Mouse (Mus musculus) heart, embryonic 13.5 days (tissue): Measurements from ENCODE around the gene Gck. TPM values are rescaled to one million over a fixed set of nuclear protein-coding genes. Genes with fewer than 3 reads are reported as not detected.

Experiments
- ATAC-seq: fragments of 200-750 bp; cut with Nextera tagmentation; 2 replicates; pipeline ENCODE4 v1.8.0; 2017; ENCODE audit warnings: moderate TSS enrichment; ENCODE audit not compliant: insufficient number of reproducible peaks, low FRiP score, low TSS enrichment; ENCODE audit errors: extremely low read depth
- H3K27ac ChIP-seq: fragments of 300-500 bp; sonication (generic); replicated peaks from 2 replicates; pipeline ENCODE4 v1.5.1; 2015; ENCODE audit warnings: moderate library complexity, mild to moderate bottlenecking, inconsistent platforms
- H3K27me3 ChIP-seq: fragments of 300-500 bp; sonication (generic); replicated peaks from 2 replicates; pipeline ENCODE4 v1.6.1; 2015; ENCODE audit warnings: mild to moderate bottlenecking, inconsistent platforms
- H3K36me3 ChIP-seq: fragments of 300-500 bp; sonication (generic); 2 replicates; pipeline ENCODE4 v1.6.1; 2015; ENCODE audit warnings: mild to moderate bottlenecking, inconsistent platforms
- H3K4me1 ChIP-seq: fragments of 300-500 bp; sonication (generic); 2 replicates; pipeline ENCODE4 v1.6.1; 2015; ENCODE audit warnings: inconsistent platforms
- H3K4me2 ChIP-seq: fragments of 300-500 bp; sonication (generic); 2 replicates; pipeline ENCODE4 v1.6.1; 2015; ENCODE audit warnings: inconsistent platforms, mild to moderate bottlenecking, moderate library complexity
- H3K4me3 ChIP-seq: fragments of 300-500 bp; sonication (generic); 2 replicates; pipeline ENCODE4 v1.5.1; 2015; ENCODE audit warnings: moderate library complexity, mild to moderate bottlenecking, inconsistent platforms
- H3K9ac ChIP-seq: fragments of 300-500 bp; sonication (generic); 2 replicates; pipeline ENCODE4 v1.6.1; 2015; ENCODE audit warnings: inconsistent platforms, mild to moderate bottlenecking, moderate library complexity
- H3K9me3 ChIP-seq: fragments of 300-500 bp; sonication (generic); 2 replicates; pipeline ENCODE4 v1.6.1; 2016; ENCODE audit warnings: inconsistent platforms
- WGBS: fragments of 180-500 bp; shearing (Covaris S2); methylation state at CpG from one replicate; pipeline ENCODE4 v1.1.7; 2015; ENCODE audit warnings: mixed read lengths; 5-methylcytosine and 5-hydroxymethylcytosine counted together
- polyA plus RNA-seq: library from polyadenylated mRNA; unstranded; fragments of >200 nt; fragmentation: Nextera tagmentation; extraction: Ambion mirVana; gene quantifications from 2 replicates; pipeline ENCODE4 v1.2.1, GENCODE M21; 2015

Gck gene
- polyA plus RNA-seq, 1 experiment from 2014 or later: 1.5 TPM

GRCm38 (mm10) chr11:5877421-5877820 is 72.5 kb downstream of the Gck start:
- 2% methylated on average over 5 of the region's 5 CpGs for WGBS
- no peak for ATAC-seq
- Histone ChIP-seq H3K9me3 (0 out of 2 replicates have a peak, but pooled peaks cover 3% of the 10 kb centered on the region), H3K27ac (peak overlapping the region; percentile 70; the same call in 1 of the 2 replicates), H3K4me2 (peak overlapping the region; percentile 87), H3K27me3 (no peaks in the 10 kb centered on the region), H3K36me3 (peaks cover 43% of the 10 kb centered on the region), H3K4me1 (peaks cover 29% of the 10 kb centered on the region), H3K4me3 (peak overlapping the region; percentile 73), H3K9ac (peak overlapping the region; percentile 86)

GRCm38 (mm10) chr11:5873192-5873591 is 76.7 kb downstream of the Gck start:
- no peak for ATAC-seq
- Histone ChIP-seq H3K4me1 (peaks cover 20% of the 10 kb centered on the region), H3K4me2 (no peak overlapping the region), H3K9me3 (no peaks in the 10 kb centered on the region), H3K27me3 (no peaks in the 10 kb centered on the region), H3K9ac (no peak overlapping the region), H3K27ac (no peak overlapping the region), H3K36me3 (peaks cover 84% of the 10 kb centered on the region), H3K4me3 (no peak overlapping the region)
- WGBS: 95% methylated on average over 9 of the region's 9 CpGs

- WGBS: 94% methylated on average over 11 of the region's 11 CpGs
- H3K4me1 ChIP-seq: peaks cover 20% of the 10 kb centered on the region
- no peak overlapping the region for H3K9ac ChIP-seq
- no peak overlapping the region for H3K4me2 ChIP-seq
- H3K36me3 ChIP-seq: peaks cover 89% of the 10 kb centered on the region
- H3K27me3 ChIP-seq: no peaks in the 10 kb centered on the region
- H3K4me3 ChIP-seq: no peak overlapping the region
- ATAC-seq: no peak
- no peaks in the 10 kb centered on the region for H3K9me3 ChIP-seq
- H3K27ac ChIP-seq: no peak overlapping the region
Observed at GRCm38 (mm10) chr11:5872707-5873106, 77.2 kb downstream of the Gck start.

- no peak overlapping the region for H3K9ac ChIP-seq
- WGBS: 83% methylated on average over 16 of the region's 16 CpGs
- ATAC-seq: no peak
- H3K27me3 ChIP-seq: no peaks in the 10 kb centered on the region
- H3K4me2 ChIP-seq: no peak overlapping the region
- H3K4me1 ChIP-seq: no peaks in the 10 kb centered on the region
- no peaks in the 10 kb centered on the region for H3K9me3 ChIP-seq
- no peak overlapping the region for H3K27ac ChIP-seq
- peaks cover 81% of the 10 kb centered on the region for H3K36me3 ChIP-seq
- H3K4me3 ChIP-seq: no peak overlapping the region
Observed at GRCm38 (mm10) chr11:5870069-5870468, 79.8 kb downstream of the Gck start.

- Histone ChIP-seq H3K27me3 (no peaks in the 10 kb centered on the region), H3K36me3 (peaks cover 81% of the 10 kb centered on the region), H3K4me1 (no peaks in the 10 kb centered on the region), H3K9ac (no peak overlapping the region), H3K4me2 (no peak overlapping the region), H3K27ac (no peak overlapping the region), H3K4me3 (no peak overlapping the region), H3K9me3 (no peaks in the 10 kb centered on the region)
- 91% methylated on average over 16 of the region's 16 CpGs for WGBS
- ATAC-seq: no peak
Observed at GRCm38 (mm10) chr11:5869331-5869730, 80.5 kb downstream of the Gck start.

GRCm38 (mm10) chr11:5868324-5868723 is 81.6 kb downstream of the Gck start:
- 86% methylated on average over 12 of the region's 12 CpGs for WGBS
- peaks cover 6% of the 10 kb centered on the region; the same call in 1 of the 2 replicates for H3K27me3 ChIP-seq
- no peak overlapping the region for H3K4me2 ChIP-seq
- no peak for ATAC-seq
- H3K27ac ChIP-seq: no peak overlapping the region
- H3K4me1 ChIP-seq: peaks cover under 1% of the 10 kb centered on the region; the same call in 1 of the 2 replicates
- H3K4me3 ChIP-seq: no peak overlapping the region
- H3K9me3 ChIP-seq: no peaks in the 10 kb centered on the region
- peaks cover 75% of the 10 kb centered on the region for H3K36me3 ChIP-seq
- no peak overlapping the region for H3K9ac ChIP-seq

GRCm38 (mm10) chr11:5867196-5867595 is 82.7 kb downstream of the Gck start:
- Histone ChIP-seq H3K4me2 (no peak overlapping the region), H3K27me3 (peaks cover 15% of the 10 kb centered on the region; the same call in 1 of the 2 replicates), H3K4me1 (peaks cover 12% of the 10 kb centered on the region), H3K9ac (0 out of 2 replicates have a peak overlapping the region, but pooled peaks have one; percentile 14), H3K9me3 (no peaks in the 10 kb centered on the region), H3K4me3 (no peak overlapping the region), H3K36me3 (peaks cover 63% of the 10 kb centered on the region), H3K27ac (no peak overlapping the region)
- WGBS: 78% methylated on average over 2 of the region's 2 CpGs
- ATAC-seq: no peak

GRCm38 (mm10) chr11:5862394-5863105 is 87.3 kb downstream of the Gck start:
- peaks cover 35% of the 10 kb centered on the region; the same call in 1 of the 2 replicates for H3K27me3 ChIP-seq
- H3K27ac ChIP-seq: no peak overlapping the region
- ATAC-seq: no peak
- H3K4me3 ChIP-seq: peak overlapping the region; percentile 63
- H3K4me2 ChIP-seq: peak overlapping the region; percentile 95
- WGBS: 14% methylated on average over 15 of the region's 15 CpGs
- peaks cover 29% of the 10 kb centered on the region for H3K4me1 ChIP-seq
- peak overlapping the region; percentile 84 for H3K9ac ChIP-seq
- H3K9me3 ChIP-seq: no peaks in the 10 kb centered on the region
- peaks cover 18% of the 10 kb centered on the region for H3K36me3 ChIP-seq

- H3K4me3 ChIP-seq: peak within 1 kb of the TSS; percentile 63
- no peak within 1 kb of the TSS for H3K27ac ChIP-seq
- 1% methylated on average over 58 of the region's 59 CpGs for WGBS
- peaks cover 17% of the 10 kb centered on the region for H3K36me3 ChIP-seq
- H3K27me3 ChIP-seq: peaks cover 35% of the 10 kb centered on the region; the same call in 1 of the 2 replicates
- peak within 1 kb of the TSS; percentile 84 for H3K9ac ChIP-seq
- no peaks in the 10 kb centered on the region for H3K9me3 ChIP-seq
- peaks cover 31% of the 10 kb centered on the region for H3K4me1 ChIP-seq
- ATAC-seq: peak; percentile 38; the same call in 1 of the 2 replicates
- H3K4me2 ChIP-seq: peak within 1 kb of the TSS; percentile 95
Observed at GRCm38 (mm10) chr11:5861678-5862393, 88.0 kb downstream of the Gck start, which contains the start of gene Aebp1. Gene Aebp1 (plus strand): TSS chr11:5861947.

GRCm38 (mm10) chr11:5860639-5861038 is 89.2 kb downstream of the Gck start:
- peaks cover 17% of the 10 kb centered on the region for H3K36me3 ChIP-seq
- no peak overlapping the region for H3K9ac ChIP-seq
- peaks cover 35% of the 10 kb centered on the region; the same call in 1 of the 2 replicates for H3K27me3 ChIP-seq
- no peak for ATAC-seq
- H3K27ac ChIP-seq: no peak overlapping the region
- peaks cover 43% of the 10 kb centered on the region for H3K4me1 ChIP-seq
- H3K9me3 ChIP-seq: no peaks in the 10 kb centered on the region
- WGBS: 53% methylated on average over 6 of the region's 6 CpGs
- no peak overlapping the region for H3K4me3 ChIP-seq
- H3K4me2 ChIP-seq: no peak overlapping the region

GRCm38 (mm10) chr11:5859883-5860550 is 89.9 kb downstream of the Gck start:
- H3K4me3 ChIP-seq: no peak overlapping the region
- WGBS: 76% methylated on average over 13 of the region's 13 CpGs
- peaks cover 46% of the 10 kb centered on the region for H3K4me1 ChIP-seq
- H3K27me3 ChIP-seq: peaks cover 35% of the 10 kb centered on the region; the same call in 1 of the 2 replicates
- H3K4me2 ChIP-seq: no peak overlapping the region
- no peaks in the 10 kb centered on the region for H3K9me3 ChIP-seq
- no peak overlapping the region for H3K9ac ChIP-seq
- ATAC-seq: no peak
- H3K27ac ChIP-seq: no peak overlapping the region
- peaks cover 11% of the 10 kb centered on the region for H3K36me3 ChIP-seq
